Mouse (Mus musculus) left cerebral cortex, adult 2 months (tissue): ENCODE data around the gene Rcor3. TPM values are rescaled to one million over a fixed set of nuclear protein-coding genes. Genes with fewer than 3 reads are reported as not detected.

ENCODE experiments used
- DNase-seq, 2 experiments: peaks; one replicate each; pipeline ENCODE4 v3.0.0; 2021 to 2022; ENCODE audit warnings: low spot score in 2 of 2, mixed read lengths in 1 of 2; ENCODE audit errors: extremely low spot score in 1 of 2
- H3K27ac ChIP-seq: fragments of 200-600 bp; 2 replicates; pipeline ENCODE4 v1.8.1; 2022
- H3K4me3 ChIP-seq: fragments of 200-600 bp; 2 replicates; pipeline ENCODE4 v1.8.1; 2022
- CTCF ChIP-seq: fragments of 200-600 bp; IDR thresholded peaks from 2 replicates; pipeline ENCODE4 v1.8.1; 2022; ENCODE audit warnings: antibody characterized with exemption, mild to moderate bottlenecking, moderate library complexity
- intact Hi-C: fragments of 180-260 bp; cut with DNase I; formaldehyde crosslinking; loops from one replicate; pipeline ENCODE4 v1.15.1; 2025
- total RNA-seq, 2 experiments: library from RNA; stranded (reverse); gene quantifications; 2 replicates each; pipeline ENCODE4 v1.2.3; 2021

Rcor3 gene
- total RNA-seq, 2 experiments from 2014 or later: 31.8 to 37.4 TPM

GRCm38 (mm10) chr1:192091806-192092772, 45.8 kb downstream of the Rcor3 start, which contains the start of gene Traf5:
TSS of gene Traf5 (minus strand) at chr1:192092559.
- no peak for TF ChIP-seq CTCF
- peak; percentile 92 to 94 for DNase-seq
- Histone ChIP-seq H3K27ac (peak within 1 kb of the TSS; percentile 74), H3K4me3 (peak within 1 kb of the TSS; percentile 78)
- intact Hi-C loops: loop anchor here (1.0 to 2.0 kb wide), 2 partner anchors 15 to 101 kb away; no protein-coding TSS in a partner anchor

DNA sequence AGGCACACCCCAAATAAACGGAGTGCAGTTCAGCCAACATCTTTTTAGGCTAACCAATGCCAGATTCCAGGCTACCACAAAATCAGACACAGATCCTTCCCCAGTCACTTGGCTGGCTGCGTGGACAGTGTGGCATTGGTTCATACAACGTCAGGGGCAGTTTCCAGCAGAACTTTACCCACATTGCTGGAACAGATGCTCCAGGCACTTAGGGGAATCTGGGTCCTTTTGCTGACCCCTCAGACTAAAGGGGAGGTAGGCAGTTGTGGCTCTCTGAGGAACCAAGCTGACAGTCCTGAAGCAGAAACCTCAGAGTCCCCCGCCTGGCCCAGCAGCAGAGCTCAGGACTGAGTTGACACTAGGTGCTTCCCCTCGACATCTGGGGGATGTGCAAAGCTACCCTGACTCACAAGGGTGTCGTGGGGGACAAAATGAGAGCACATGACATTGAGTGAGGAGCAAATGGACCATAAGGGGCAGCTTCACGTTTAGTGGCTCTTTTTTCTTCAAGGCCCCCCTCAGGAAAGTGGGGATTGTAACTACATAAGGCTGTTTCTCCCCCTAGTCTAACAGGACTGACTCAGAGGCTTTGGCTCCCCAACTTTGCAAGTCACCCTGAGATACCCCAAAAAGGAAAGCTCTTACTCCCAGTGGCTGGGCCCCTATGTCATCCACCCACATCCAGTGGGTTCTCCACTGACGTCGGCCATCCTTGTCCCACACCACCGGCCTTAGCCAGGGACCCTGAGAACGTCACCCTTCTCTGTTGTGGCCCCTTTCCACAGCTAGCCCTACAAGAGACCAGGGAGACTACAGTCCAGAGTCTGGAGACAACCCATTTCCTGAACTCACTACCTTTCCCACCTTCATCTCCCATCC, 46.9 kb downstream of the Rcor3 start:
- intact Hi-C loops: loop anchor here (2.0 kb wide), 1 partner anchor 14 kb away; no protein-coding TSS in a partner anchor

GRCm38 (mm10) chr1:192090281-192090680, 47.6 kb downstream of the Rcor3 start:
- Histone ChIP-seq H3K4me3 (no peak overlapping the region), H3K27ac (no peak overlapping the region)
- intact Hi-C loops: loop anchor here (2.0 kb wide), 1 partner anchor 13 kb away; no protein-coding TSS in a partner anchor
- no peak for DNase-seq
- no peak for TF ChIP-seq CTCF

More for the DNA sequence above, 46.9 kb downstream of the Rcor3 start:
- no peak for TF ChIP-seq CTCF
- peak overlapping the region; percentile 5; the same call in 1 of the 2 replicates for H3K27ac ChIP-seq
- DNase-seq: no peak
- H3K4me3 ChIP-seq: peak overlapping the region; percentile 78

- no peak for DNase-seq
- no peak overlapping the region for H3K27ac ChIP-seq
- TF ChIP-seq CTCF: no peak
- no peak overlapping the region for H3K4me3 ChIP-seq
- intact Hi-C loops: loop anchor here (2.0 kb wide), 1 partner anchor 13 kb away; no protein-coding TSS in a partner anchor
These were observed 48.4 kb downstream of the Rcor3 start for GRCm38 (mm10) chr1:192089208-192090166.

- DNase-seq: no peak
- Histone ChIP-seq H3K4me3 (no peak overlapping the region), H3K27ac (no peak overlapping the region)
- intact Hi-C loops: no loop called here
- TF ChIP-seq CTCF: no peak
These were observed 49.9 kb downstream of the Rcor3 start for GRCm38 (mm10) chr1:192088011-192088410.

DNA sequence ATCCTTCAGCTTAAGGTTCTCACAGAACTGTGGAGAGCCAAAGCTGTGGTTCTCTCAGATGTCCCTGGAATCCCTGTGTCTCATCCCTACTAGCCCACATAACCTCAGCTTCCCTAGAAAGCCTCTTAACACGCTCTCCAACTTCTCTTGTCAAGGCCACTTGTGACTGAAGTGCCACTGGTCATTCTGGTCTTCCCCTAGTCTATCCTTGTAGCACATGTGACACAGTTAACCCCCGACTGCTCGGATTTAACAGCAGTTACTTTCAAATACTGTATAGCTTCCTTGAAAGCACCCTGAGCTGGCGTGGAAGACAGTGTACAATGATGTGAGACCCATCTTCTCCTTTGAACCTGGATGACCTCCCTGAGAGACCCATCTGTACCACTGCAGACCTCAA, 50.8 kb downstream of the Rcor3 start:
- Histone ChIP-seq H3K4me3 (no peak overlapping the region), H3K27ac (no peak overlapping the region)
- no peak for DNase-seq
- intact Hi-C loops: no loop called here
- TF ChIP-seq CTCF: no peak

DNA sequence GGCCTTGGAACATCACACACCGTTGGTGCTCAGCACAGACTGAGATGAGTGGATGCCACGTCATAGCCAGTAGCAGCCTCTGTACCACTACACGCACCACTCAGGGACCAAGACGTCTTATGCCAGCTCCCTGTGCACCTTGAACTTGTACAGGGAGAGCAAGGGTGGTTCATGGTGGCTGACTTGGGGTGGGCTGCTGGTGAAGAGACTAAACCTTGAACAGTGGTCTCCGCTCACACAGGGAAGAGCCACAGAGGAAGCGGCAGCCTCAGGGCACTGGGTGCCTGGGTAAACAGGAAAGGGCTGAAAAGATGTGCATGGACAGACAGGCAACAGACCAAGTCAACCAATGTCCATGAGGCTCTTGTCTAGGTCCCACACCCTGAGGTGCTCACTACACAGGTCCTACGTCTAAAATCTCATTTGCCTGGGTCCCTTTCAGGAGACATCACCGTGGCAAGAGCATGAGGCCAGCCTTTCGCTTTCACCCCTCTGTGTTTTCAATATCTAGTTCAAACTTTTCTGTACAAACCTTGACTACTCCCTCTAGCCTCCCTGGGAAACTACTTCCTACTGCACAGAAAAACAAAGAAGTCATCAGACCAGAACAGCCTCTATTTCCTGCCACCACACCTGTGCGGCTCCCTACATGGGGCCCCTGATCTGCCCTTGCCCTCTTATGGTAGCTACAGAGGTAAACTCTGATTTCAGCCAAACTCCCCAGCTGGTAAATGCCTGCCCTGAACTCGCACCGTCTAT, 51.4 kb downstream of the Rcor3 start:
- Histone ChIP-seq H3K27ac (no peak overlapping the region), H3K4me3 (no peak overlapping the region)
- no peak for DNase-seq
- no peak for TF ChIP-seq CTCF
- intact Hi-C loops: no loop called here

GRCm38 (mm10) chr1:192085218-192085617, 52.6 kb downstream of the Rcor3 start:
- no peak for TF ChIP-seq CTCF
- Histone ChIP-seq H3K4me3 (no peak overlapping the region), H3K27ac (no peak overlapping the region)
- intact Hi-C loops: no loop called here
- DNase-seq: no peak

GRCm38 (mm10) chr1:192082646-192083045, 55.2 kb downstream of the Rcor3 start:
- intact Hi-C loops: no loop called here
- no peak overlapping the region for H3K4me3 ChIP-seq
- H3K27ac ChIP-seq: no peak overlapping the region
- no peak for DNase-seq
- TF ChIP-seq CTCF: no peak

DNA sequence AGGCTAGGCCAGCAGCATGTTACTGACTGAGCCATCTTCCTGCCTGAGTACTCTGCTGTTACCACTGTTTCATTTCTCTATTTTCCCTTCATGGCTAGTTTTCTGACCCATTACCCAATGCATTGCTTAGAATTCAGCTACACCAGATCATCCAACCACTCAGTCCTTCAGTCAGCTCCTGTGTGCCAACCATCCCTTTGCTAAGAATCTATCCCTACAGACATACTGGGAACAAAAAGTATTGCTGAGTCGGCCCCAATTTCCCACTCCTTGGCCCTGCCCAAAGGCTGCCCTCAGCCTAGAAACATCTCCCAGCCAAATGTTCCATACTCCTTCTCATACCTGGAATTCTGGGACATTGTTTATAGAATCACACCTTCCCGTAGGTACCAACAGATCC, 56.7 kb downstream of the Rcor3 start:
- DNase-seq: no peak
- Histone ChIP-seq H3K4me3 (no peak overlapping the region), H3K27ac (no peak overlapping the region)
- intact Hi-C loops: no loop called here
- no peak for TF ChIP-seq CTCF
